Mouse (Mus musculus): ENCODE measurements at regions not wholly inside any gene's neighbourhood (a gene's known extent, or its start where the extent isn't known, plus 50 kb on each side); places are given as distances from the start of the nearest gene placed in this dataset.

DNA sequence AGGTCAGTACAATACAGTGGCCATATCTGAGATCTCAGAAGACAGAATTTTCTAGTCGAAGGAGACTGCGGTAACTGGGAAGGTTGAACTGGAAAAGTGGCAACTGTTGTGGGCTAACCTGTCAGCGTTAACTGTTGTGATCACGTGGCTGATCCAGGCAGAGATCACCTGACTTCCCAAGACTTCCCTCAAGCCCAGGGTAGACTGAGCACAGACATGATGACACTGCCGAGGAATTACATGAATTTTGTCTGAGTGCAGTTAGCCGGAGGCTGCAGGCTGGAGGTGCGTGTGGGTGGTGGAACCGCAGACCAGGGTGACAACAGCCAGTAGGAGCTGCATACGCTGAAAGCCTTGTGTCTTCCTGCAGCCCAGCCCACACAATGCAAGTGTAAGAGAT, 70.6 kb upstream of the Jade1 start:
- TF ChIP-seq POLR2A (IDR thresholded peaks at IDR 0.05; ENCODE audit: low read depth, low read length) (no peak), CTCF (IDR thresholded peaks at IDR 0.05; ENCODE audit: extremely low read depth, insufficient read depth, insufficient read length, insufficient replicate concordance) (no peak)
